Mouse (Mus musculus) embryonic fibroblast, embryonic 13.5 days (primary cell): Measurements from ENCODE around the gene Dedd.

ENCODE experiments used
- CTCF ChIP-seq: IDR thresholded peaks from 2 replicates; pipeline ENCODE4 v1.5.1; 2011; ENCODE audit warnings: mild to moderate bottlenecking, control low read depth, low read length, moderate library complexity, borderline replicate concordance; ENCODE audit not compliant: insufficient read depth
- POLR2A ChIP-seq: IDR thresholded peaks from 2 replicates; pipeline ENCODE4 v1.6.1; 2011; ENCODE audit warnings: low read depth, mild to moderate bottlenecking, control low read depth, low read length, moderate library complexity

- TF ChIP-seq CTCF (no peak), POLR2A (no peak)
Observed at GRCm38 (mm10) chr1:171280250-171280915, 48.6 kb upstream of the Dedd start.
